Mouse (Mus musculus) liver, embryonic 15.5 days (tissue): ENCODE measurements at regions not wholly inside any gene's neighbourhood (a gene's known extent, or its start where the extent isn't known, plus 50 kb on each side); places are given as distances from the start of the nearest gene placed in this dataset.
A peak's percentile ranks its signal among the peaks of the same experiment; 100 is the strongest.

Experiments
- ATAC-seq: fragments of 200-750 bp; cut with Nextera tagmentation; 2 replicates; pipeline ENCODE4 v1.8.0; 2017; ENCODE audit warnings: moderate number of reproducible peaks, mild to moderate bottlenecking, moderate library complexity; ENCODE audit not compliant: insufficient read depth
- H3K27ac ChIP-seq: fragments of 300-500 bp; sonication (generic); replicated peaks from 2 replicates; pipeline ENCODE4 v1.5.1; 2015; ENCODE audit warnings: mild to moderate bottlenecking, inconsistent platforms
- H3K27me3 ChIP-seq: fragments of 300-500 bp; sonication (generic); 2 replicates; pipeline ENCODE4 v1.6.1; 2015; ENCODE audit warnings: mild to moderate bottlenecking, inconsistent platforms
- H3K36me3 ChIP-seq: fragments of 300-500 bp; sonication (generic); replicated peaks from 2 replicates; pipeline ENCODE4 v1.6.1; 2015; ENCODE audit warnings: moderate library complexity, mild to moderate bottlenecking, inconsistent platforms
- H3K4me1 ChIP-seq: fragments of 300-500 bp; sonication (generic); replicated peaks from 2 replicates; pipeline ENCODE4 v1.6.1; 2015; ENCODE audit warnings: inconsistent platforms
- H3K4me2 ChIP-seq: fragments of 300-500 bp; sonication (generic); 2 replicates; pipeline ENCODE4 v1.6.1; 2015; ENCODE audit warnings: moderate library complexity, mild to moderate bottlenecking, inconsistent platforms
- H3K4me3 ChIP-seq: fragments of 300-500 bp; sonication (generic); replicated peaks from 2 replicates; pipeline ENCODE4 v1.5.1; 2015; ENCODE audit warnings: mild to moderate bottlenecking, inconsistent platforms
- H3K9ac ChIP-seq: fragments of 300-500 bp; sonication (generic); 2 replicates; pipeline ENCODE4 v1.6.1; 2015; ENCODE audit warnings: moderate library complexity, mild to moderate bottlenecking, inconsistent platforms
- H3K9me3 ChIP-seq: fragments of 300-500 bp; sonication (generic); replicated peaks from 2 replicates; pipeline ENCODE4 v1.6.1; 2016; ENCODE audit warnings: inconsistent platforms
- WGBS: fragments of 180-500 bp; shearing (Covaris S2); methylation state at CpG from one replicate; pipeline ENCODE4 v1.1.7; 2015; ENCODE audit warnings: mixed read lengths; ENCODE audit not compliant: insufficient replicate concordance; 5-methylcytosine and 5-hydroxymethylcytosine counted together

GRCm38 (mm10) chr13:37666207-37667003 is 111.8 kb upstream of the Rreb1 start:
- peak; percentile 60 for ATAC-seq
- Histone ChIP-seq H3K27ac (peak overlapping the region; percentile 45), H3K4me3 (peak overlapping the region; percentile 15; the same call in 1 of the 2 replicates), H3K9me3 (no peaks in the 10 kb centered on the region), H3K36me3 (no peaks in the 10 kb centered on the region), H3K27me3 (0 out of 2 replicates have a peak, but pooled peaks cover 3% of the 10 kb centered on the region), H3K4me1 (peaks cover 17% of the 10 kb centered on the region), H3K4me2 (peak overlapping the region; percentile 41), H3K9ac (no peak overlapping the region)
- WGBS, result 12% methylated on average over 22 of the region's 22 CpGs

- Histone ChIP-seq H3K9me3 (no peaks in the 10 kb centered on the region), H3K27me3 (0 out of 2 replicates have a peak, but pooled peaks cover 3% of the 10 kb centered on the region), H3K36me3 (no peaks in the 10 kb centered on the region), H3K4me1 (peaks cover 17% of the 10 kb centered on the region), H3K27ac (no peak overlapping the region), H3K4me3 (no peak overlapping the region), H3K9ac (no peak overlapping the region), H3K4me2 (no peak overlapping the region)
- no peak for ATAC-seq
- WGBS, result 32% methylated on average over 4 of the region's 4 CpGs
These were observed 110.8 kb upstream of the Rreb1 start for GRCm38 (mm10) chr13:37667386-37667785.

- Histone ChIP-seq H3K27me3 (0 out of 2 replicates have a peak, but pooled peaks cover 3% of the 10 kb centered on the region), H3K9me3 (no peaks in the 10 kb centered on the region), H3K4me2 (no peak overlapping the region), H3K9ac (no peak overlapping the region), H3K4me1 (peaks cover 17% of the 10 kb centered on the region), H3K27ac (no peak overlapping the region), H3K36me3 (no peaks in the 10 kb centered on the region), H3K4me3 (no peak overlapping the region)
- 45% methylated on average over 5 of the region's 5 CpGs for WGBS
- no peak for ATAC-seq
These were observed 110.3 kb upstream of the Rreb1 start for GRCm38 (mm10) chr13:37667871-37668270.

- Histone ChIP-seq H3K9ac (no peak overlapping the region), H3K4me3 (no peak overlapping the region), H3K27ac (no peak overlapping the region), H3K4me1 (peaks cover 25% of the 10 kb centered on the region), H3K27me3 (0 out of 2 replicates have a peak, but pooled peaks cover 3% of the 10 kb centered on the region), H3K36me3 (no peaks in the 10 kb centered on the region), H3K9me3 (no peaks in the 10 kb centered on the region), H3K4me2 (no peak overlapping the region)
- 54% methylated on average over 5 of the region's 5 CpGs for WGBS
- ATAC-seq, result no peak
These were observed 107.1 kb upstream of the Rreb1 start for GRCm38 (mm10) chr13:37671109-37671508.

- Histone ChIP-seq H3K4me1 (peaks cover 17% of the 10 kb centered on the region), H3K4me2 (no peak overlapping the region), H3K4me3 (no peak overlapping the region), H3K27ac (no peak overlapping the region), H3K36me3 (no peaks in the 10 kb centered on the region), H3K27me3 (no peaks in the 10 kb centered on the region), H3K9me3 (no peaks in the 10 kb centered on the region), H3K9ac (no peak overlapping the region)
- WGBS, result 38% methylated on average over 12 of the region's 12 CpGs
- ATAC-seq, result no peak
These were observed 103.4 kb upstream of the Rreb1 start for GRCm38 (mm10) chr13:37674676-37675350.

- Histone ChIP-seq H3K4me1 (peaks cover 17% of the 10 kb centered on the region), H3K27ac (no peak overlapping the region), H3K9me3 (no peaks in the 10 kb centered on the region), H3K36me3 (no peaks in the 10 kb centered on the region), H3K4me2 (no peak overlapping the region), H3K27me3 (no peaks in the 10 kb centered on the region), H3K9ac (no peak overlapping the region), H3K4me3 (no peak overlapping the region)
- ATAC-seq, result no peak
- WGBS, result 19% methylated on average over 3 of the region's 3 CpGs
These were observed 102.5 kb upstream of the Rreb1 start for GRCm38 (mm10) chr13:37675718-37676117.

- H3K36me3 ChIP-seq, result no peaks in the 10 kb centered on the region
- no peaks in the 10 kb centered on the region for H3K27me3 ChIP-seq
- 66% methylated on average over 6 of the region's 6 CpGs for WGBS
- no peak overlapping the region for H3K4me2 ChIP-seq
- no peak overlapping the region for H3K27ac ChIP-seq
- H3K4me1 ChIP-seq, result peaks cover 17% of the 10 kb centered on the region
- ATAC-seq, result no peak
- H3K9me3 ChIP-seq, result no peaks in the 10 kb centered on the region
- no peak overlapping the region for H3K9ac ChIP-seq
- H3K4me3 ChIP-seq, result no peak overlapping the region
These were observed 101.3 kb upstream of the Rreb1 start for GRCm38 (mm10) chr13:37676912-37677311.

- no peak for ATAC-seq
- no peaks in the 10 kb centered on the region for H3K36me3 ChIP-seq
- WGBS, result 64% methylated on average over 12 of the region's 12 CpGs
- peaks cover 17% of the 10 kb centered on the region for H3K4me1 ChIP-seq
- H3K9me3 ChIP-seq, result no peaks in the 10 kb centered on the region
- H3K27ac ChIP-seq, result no peak overlapping the region
- H3K4me3 ChIP-seq, result no peak overlapping the region
- no peak overlapping the region for H3K9ac ChIP-seq
- H3K27me3 ChIP-seq, result no peaks in the 10 kb centered on the region
- H3K4me2 ChIP-seq, result no peak overlapping the region
These were observed 99.9 kb upstream of the Rreb1 start for GRCm38 (mm10) chr13:37678251-37678650.

- Histone ChIP-seq H3K9me3 (no peaks in the 10 kb centered on the region), H3K27me3 (no peaks in the 10 kb centered on the region), H3K9ac (no peak overlapping the region), H3K4me3 (no peak overlapping the region), H3K36me3 (no peaks in the 10 kb centered on the region), H3K27ac (no peak overlapping the region), H3K4me2 (no peak overlapping the region), H3K4me1 (peaks cover 17% of the 10 kb centered on the region)
- 73% methylated on average over 9 of the region's 9 CpGs for WGBS
- ATAC-seq, result no peak
These were observed 99.4 kb upstream of the Rreb1 start for GRCm38 (mm10) chr13:37678772-37679171.

- Histone ChIP-seq H3K4me3 (no peak overlapping the region), H3K27me3 (no peaks in the 10 kb centered on the region), H3K4me1 (peaks cover 4% of the 10 kb centered on the region; the same call in 1 of the 2 replicates), H3K4me2 (no peak overlapping the region), H3K27ac (no peak overlapping the region), H3K9me3 (no peaks in the 10 kb centered on the region), H3K36me3 (no peaks in the 10 kb centered on the region), H3K9ac (no peak overlapping the region)
- 38% methylated on average over 4 of the region's 4 CpGs for WGBS
- no peak for ATAC-seq
These were observed 97.2 kb upstream of the Rreb1 start for GRCm38 (mm10) chr13:37680837-37681619.
